Mouse (Mus musculus) cortical plate, adult 2 months (tissue): ENCODE results near the gene Slc9a8. TPM values are rescaled to one million over a fixed set of nuclear protein-coding genes. Genes with fewer than 3 reads are reported as not detected.
A peak's percentile ranks its signal among the peaks of the same experiment; 100 is the strongest.

Source experiments
- H3K27ac ChIP-seq: fragments of 200-500 bp; 2 replicates; pipeline ENCODE4 v1.5.1; 2012; ENCODE audit warnings: low read length, control low read depth, inconsistent platforms; ENCODE audit not compliant: insufficient read depth
- H3K4me1 ChIP-seq: fragments of 200-500 bp; 2 replicates; pipeline ENCODE4 v1.6.1; 2011; ENCODE audit warnings: low read length; ENCODE audit not compliant: control insufficient read depth, insufficient read depth
- H3K4me3 ChIP-seq: fragments of 200-500 bp; 2 replicates; pipeline ENCODE4 v1.5.1; 2011; ENCODE audit warnings: mild to moderate bottlenecking, low read length, control low read depth; ENCODE audit not compliant: insufficient read depth
- CTCF ChIP-seq: fragments of 200-500 bp; IDR thresholded peaks from 2 replicates; pipeline ENCODE4 v1.5.1; 2011; ENCODE audit warnings: mild to moderate bottlenecking, control low read depth, low read length; ENCODE audit not compliant: insufficient read depth; ENCODE audit errors: extremely low read depth
- POLR2A ChIP-seq: fragments of 200-500 bp; IDR thresholded peaks from 2 replicates; pipeline ENCODE4 v1.6.1; 2011; ENCODE audit warnings: mild to moderate bottlenecking, low read length, control low read depth; ENCODE audit not compliant: insufficient read depth; ENCODE audit errors: extremely low read depth
- polyA plus RNA-seq: library from polyadenylated mRNA; depleted of rRNA; stranded (reverse); fragments of >200 nt; gene quantifications from 2 replicates; pipeline ENCODE4 v1.2.3, GENCODE M21; 2012

Gene Slc9a8
- polyA plus RNA-seq, 1 experiment, result 37.9 TPM

DNA sequence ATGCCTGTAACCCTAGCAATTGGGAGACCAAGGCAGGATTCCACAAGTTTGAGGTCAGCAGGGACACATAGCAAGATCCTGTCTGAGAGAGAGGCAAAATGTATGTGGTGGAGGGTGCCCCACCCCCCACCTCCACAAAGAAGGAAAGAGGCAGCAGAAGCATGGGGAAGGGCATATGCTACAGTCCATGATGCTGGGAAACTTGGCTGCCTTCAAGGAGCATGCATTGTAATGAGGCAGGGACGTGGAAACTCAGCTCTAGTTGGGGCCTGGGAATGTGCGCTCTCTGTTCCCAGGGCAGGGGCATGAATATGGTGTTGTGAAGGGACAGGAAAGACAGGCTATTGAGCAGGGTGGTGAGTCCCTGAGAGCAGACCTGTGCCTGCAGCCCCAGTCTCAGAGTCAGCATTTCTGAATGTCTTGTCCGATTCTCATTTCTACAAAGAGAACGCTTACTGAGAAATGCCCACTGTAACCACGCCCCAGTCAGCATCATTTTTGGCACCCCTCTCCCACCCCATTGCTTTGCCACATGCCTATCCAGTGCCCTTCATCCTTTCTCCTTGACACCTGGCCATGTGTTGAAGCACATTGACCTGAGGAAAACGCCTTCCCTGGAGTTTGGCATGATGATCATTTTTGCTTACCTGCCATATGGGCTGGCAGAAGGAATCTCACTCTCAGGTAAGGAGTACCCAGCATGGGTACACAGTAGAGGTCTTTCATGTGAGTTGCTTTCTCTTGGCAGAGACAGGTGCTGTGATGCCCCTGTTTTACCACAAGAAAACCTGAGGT, 37.8 kb downstream of the Slc9a8 start:
- Histone ChIP-seq H3K4me1 (no peaks in the 10 kb centered on the region), H3K27ac (no peak overlapping the region), H3K4me3 (no peak overlapping the region)
- TF ChIP-seq POLR2A (no peak), CTCF (no peak)

GRCm38 (mm10) chr2:167462954-167463353, 41.4 kb downstream of the Slc9a8 start:
- H3K4me1 ChIP-seq, result no peaks in the 10 kb centered on the region
- TF ChIP-seq POLR2A (no peak), CTCF (peak; percentile 76)
- H3K4me3 ChIP-seq, result no peak overlapping the region
- no peak overlapping the region for H3K27ac ChIP-seq

GRCm38 (mm10) chr2:167463802-167464201, 42.3 kb downstream of the Slc9a8 start:
- Histone ChIP-seq H3K27ac (no peak overlapping the region), H3K4me1 (no peaks in the 10 kb centered on the region), H3K4me3 (no peak overlapping the region)
- TF ChIP-seq CTCF (no peak), POLR2A (no peak)

DNA sequence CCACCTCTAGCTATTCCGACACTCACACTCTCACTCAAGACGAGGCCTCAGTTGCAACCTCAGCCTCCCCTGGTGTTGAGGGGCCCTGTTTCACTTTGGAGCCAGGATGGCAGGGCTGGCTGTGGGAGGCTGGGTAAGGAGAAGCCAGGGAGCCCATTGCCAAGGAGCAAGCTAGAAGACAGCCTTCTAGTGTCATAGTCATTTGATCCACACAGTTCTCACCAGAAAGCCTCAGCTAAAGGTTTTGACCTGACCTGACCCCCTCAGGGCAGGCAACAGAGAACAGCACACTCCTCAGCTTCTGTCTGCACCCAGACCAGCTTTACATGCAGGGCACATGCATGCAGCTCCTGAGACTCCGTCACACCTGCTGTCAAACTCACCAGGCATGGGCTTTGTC, 44.4 kb downstream of the Slc9a8 start:
- TF ChIP-seq POLR2A (no peak), CTCF (no peak)
- Histone ChIP-seq H3K4me3 (no peak overlapping the region), H3K27ac (no peak overlapping the region), H3K4me1 (no peaks in the 10 kb centered on the region)

GRCm38 (mm10) chr2:167467214-167467613, 45.7 kb downstream of the Slc9a8 start:
- TF ChIP-seq CTCF, result no peak
- no peak for TF ChIP-seq POLR2A
- H3K27ac ChIP-seq, result no peak overlapping the region
- no peaks in the 10 kb centered on the region for H3K4me1 ChIP-seq
- H3K4me3 ChIP-seq, result no peak overlapping the region

- Histone ChIP-seq H3K4me1 (no peaks in the 10 kb centered on the region), H3K27ac (no peak overlapping the region), H3K4me3 (no peak overlapping the region)
- no peak for TF ChIP-seq POLR2A
- TF ChIP-seq CTCF, result no peak
Measured at GRCm38 (mm10) chr2:167468444-167468843, 46.9 kb downstream of the Slc9a8 start.

GRCm38 (mm10) chr2:167470611-167471010, 49.1 kb downstream of the Slc9a8 start:
- Histone ChIP-seq H3K27ac (no peak overlapping the region), H3K4me3 (no peak overlapping the region), H3K4me1 (no peaks in the 10 kb centered on the region)
- no peak for TF ChIP-seq CTCF
- TF ChIP-seq POLR2A, result no peak

DNA sequence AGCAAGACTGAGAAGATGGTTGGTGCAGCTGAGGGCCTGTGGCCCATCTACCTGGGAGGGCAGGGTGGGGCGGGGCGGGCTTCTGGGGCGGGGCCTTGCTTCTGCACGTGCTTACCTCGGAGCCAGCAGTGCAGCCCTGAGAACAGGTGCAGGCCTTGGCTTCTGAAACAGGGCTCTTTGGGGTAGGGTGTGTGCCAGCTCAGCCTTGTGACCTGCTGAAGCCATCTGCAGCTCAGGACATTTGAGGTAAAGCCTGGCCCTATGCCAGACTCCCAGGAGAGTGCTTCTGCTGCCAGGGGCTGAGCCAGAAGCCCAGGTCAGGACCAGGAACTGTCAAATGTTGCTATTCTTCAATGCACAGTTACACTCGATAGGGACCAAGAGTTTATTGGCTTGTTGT, 50.1 kb downstream of the Slc9a8 start:
- H3K27ac ChIP-seq, result no peak overlapping the region
- TF ChIP-seq POLR2A (no peak), CTCF (no peak)
- H3K4me1 ChIP-seq, result peaks cover 5% of the 10 kb centered on the region
- no peak overlapping the region for H3K4me3 ChIP-seq

- Histone ChIP-seq H3K27ac (no peak overlapping the region), H3K4me3 (no peak overlapping the region), H3K4me1 (peaks cover 7% of the 10 kb centered on the region)
- TF ChIP-seq CTCF, result no peak
- no peak for TF ChIP-seq POLR2A
Measured at GRCm38 (mm10) chr2:167474218-167474617, 52.7 kb downstream of the Slc9a8 start.

DNA sequence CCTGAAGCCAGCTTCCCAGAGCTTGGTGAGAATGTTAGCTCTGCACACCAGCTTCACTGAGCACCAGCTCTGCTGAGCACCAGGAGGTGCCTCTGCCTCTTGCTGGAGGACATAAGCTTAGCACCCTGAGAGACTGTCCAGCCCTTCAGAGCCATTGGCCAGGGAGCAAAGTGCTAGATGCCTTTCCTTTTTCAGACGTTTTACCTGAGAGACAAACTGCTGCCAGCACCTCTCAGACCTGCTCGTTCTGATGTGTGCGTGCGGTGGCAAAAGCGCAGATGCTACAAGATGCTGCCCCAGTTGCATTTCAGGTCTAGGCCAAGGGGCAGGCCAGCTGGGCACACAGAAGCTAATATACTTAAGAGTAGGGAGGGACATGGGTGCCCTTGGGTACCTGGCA, 54.1 kb downstream of the Slc9a8 start:
- Histone ChIP-seq H3K4me1 (peaks cover 7% of the 10 kb centered on the region), H3K4me3 (no peak overlapping the region), H3K27ac (0 out of 2 replicates have a peak overlapping the region, but pooled peaks have one; percentile 14)
- TF ChIP-seq CTCF (no peak), POLR2A (no peak)
